Mouse (Mus musculus) C2C12 (cell line): ENCODE measurements around the gene Plcd4.
"Not testable (repeated sequence)": the region's sequence is repeated elsewhere in the genome, so short reads cannot be mapped to it uniquely, and the experiment has no call there.

Source experiments
- CTCF ChIP-seq: IDR thresholded peaks from one replicate; pipeline ENCODE4 v1.5.1; 2011; ENCODE audit not compliant: control insufficient read depth, insufficient read depth, insufficient read length
- MAX ChIP-seq: IDR thresholded peaks from one replicate; pipeline ENCODE4 v1.6.1; 2011; ENCODE audit warnings: mild to moderate bottlenecking, control low read depth

GRCm38 (mm10) chr1:74512999-74513398 lies 29.7 kb upstream of the Plcd4 start:
- not testable (repeated sequence) for TF ChIP-seq CTCF, MAX
